Mouse (Mus musculus) brain, adult 10 weeks (tissue): ENCODE measurements around the gene Olfr275. TPM values are rescaled to one million over a fixed set of nuclear protein-coding genes. Genes with fewer than 3 reads are reported as not detected.

Experiments
- polyA plus RNA-seq: library from polyadenylated mRNA; stranded (reverse); fragments of 350-450 nt; fragmentation: Illumina TruSeq; extraction: RNeasy Lipid Tissue Mini Kit (QIAGEN cat#74804); gene quantifications from one replicate; pipeline ENCODE4 v1.2.3, GENCODE M21; 2015; ENCODE audit warnings: low read depth, low replicate concordance

The Olfr275 gene
- not detected for polyA plus RNA-seq

GRCm38 (mm10) chr4:52814304-52814703, at the start of gene Olfr275:
Olfr275 (plus strand) TSS chr4:52814604.

GRCm38 (mm10) chr4:52859136-52859535, 44.7 kb downstream of the Olfr275 start, which contains the start of gene Olfr273:
Olfr273 (minus strand) TSS chr4:52859236.

Other genes with a start within 250 kb of the Olfr275 start
- not detected for gene Toporsl, start 218.3 kb upstream of the Olfr275 start, polyA plus RNA-seq
- gene Olfr273, start 44.6 kb downstream of the Olfr275 start, polyA plus RNA-seq = not detected
- gene Olfr272, start 104.6 kb downstream of the Olfr275 start, polyA plus RNA-seq = not detected
- gene Olfr270, start 149.9 kb downstream of the Olfr275 start, polyA plus RNA-seq = not detected
- gene Nipsnap3a, start 174.7 kb downstream of the Olfr275 start, polyA plus RNA-seq = not detected
- gene Nipsnap3b, start 197.3 kb downstream of the Olfr275 start, polyA plus RNA-seq = 18.1 TPM